Mouse (Mus musculus): ENCODE results near the gene Hsph1.

The Hsph1 gene

DNA sequence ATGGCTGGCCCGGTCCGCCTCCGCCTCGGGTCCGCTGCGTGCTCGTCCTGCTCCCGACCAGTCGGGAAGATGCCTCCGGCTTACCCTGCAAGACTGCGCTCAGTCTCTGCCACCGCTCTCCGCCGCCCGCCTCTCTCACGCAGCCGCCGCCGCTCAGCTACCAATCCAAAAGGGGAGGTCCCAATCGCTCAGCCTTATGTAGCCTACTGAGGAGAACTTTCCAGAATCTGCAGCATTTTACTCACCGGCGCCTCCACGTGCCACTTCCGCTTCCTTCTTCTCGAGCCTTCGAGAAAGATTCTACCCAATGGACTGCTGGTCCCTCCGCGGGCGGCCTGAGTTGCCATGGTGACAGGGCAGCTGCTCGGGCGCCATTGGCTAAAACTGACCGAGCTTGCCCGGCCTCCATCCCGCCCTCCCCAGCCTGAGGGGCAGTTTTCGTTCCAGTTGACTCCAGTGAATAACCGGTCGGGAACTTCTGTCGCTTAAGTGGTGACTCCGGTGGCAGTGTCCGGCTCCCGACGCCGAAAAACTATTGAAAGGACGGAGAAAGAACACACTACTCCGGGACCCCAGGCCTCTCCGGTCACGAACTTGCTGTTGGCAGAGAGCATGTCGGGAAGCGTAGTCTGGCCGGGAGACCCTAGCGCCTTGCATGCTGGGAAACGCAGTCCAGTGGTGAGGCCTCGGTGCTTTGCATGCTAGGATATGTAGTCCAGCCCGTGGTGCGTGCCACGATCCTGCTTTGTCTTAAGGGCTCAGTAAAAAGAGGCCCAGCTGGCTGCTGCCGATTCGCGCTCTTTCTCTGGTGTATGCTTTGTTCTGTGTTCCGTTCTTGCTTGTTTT, at the start of gene Hsph1:
Gene Hsph1, minus strand, starts transcription at position 302 of the 846 bp plus-strand sequence.
- in situ Hi-C loops (cut with MboI, MseI): no loop called here

- in situ Hi-C loops (cut with MboI, MseI): no loop called here
Observed at GRCm38 (mm10) chr5:149680946-149681345, 44.8 kb upstream of the Hsph1 start.

- in situ Hi-C loops (cut with MboI, MseI): loop anchor here (5.0 kb wide), 1 partner anchor 93 kb away; no protein-coding TSS in a partner anchor
Observed at GRCm38 (mm10) chr5:149679886-149680285, 43.7 kb upstream of the Hsph1 start.

DNA sequence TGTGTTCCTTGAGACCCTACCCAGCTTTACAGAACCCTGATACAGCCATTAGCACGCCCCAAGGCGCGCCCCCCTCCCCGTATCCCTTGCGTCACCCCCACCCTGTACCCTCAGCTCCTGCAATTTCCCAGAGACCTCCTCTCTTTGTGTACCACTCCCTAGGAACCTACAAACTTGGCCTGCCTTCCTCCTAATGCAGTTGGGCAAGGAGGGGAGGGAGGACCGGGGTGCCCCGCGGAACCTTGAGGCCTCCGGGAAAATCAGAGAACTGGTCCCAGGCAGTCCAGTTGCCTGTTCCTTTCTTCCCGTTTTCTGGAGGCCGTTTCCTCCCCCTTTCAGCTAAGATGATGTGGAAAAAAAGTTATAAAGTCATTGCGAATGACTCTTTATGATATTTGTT, 43.2 kb upstream of the Hsph1 start:
- in situ Hi-C loops (cut with MboI, MseI): loop anchor here (5.0 kb wide), 1 partner anchor 92 kb away; no protein-coding TSS in a partner anchor

- in situ Hi-C loops (cut with MboI, MseI): loop anchor here (5.0 kb wide), 1 partner anchor 92 kb away; no protein-coding TSS in a partner anchor
Observed at GRCm38 (mm10) chr5:149678990-149679348, 42.8 kb upstream of the Hsph1 start.

DNA sequence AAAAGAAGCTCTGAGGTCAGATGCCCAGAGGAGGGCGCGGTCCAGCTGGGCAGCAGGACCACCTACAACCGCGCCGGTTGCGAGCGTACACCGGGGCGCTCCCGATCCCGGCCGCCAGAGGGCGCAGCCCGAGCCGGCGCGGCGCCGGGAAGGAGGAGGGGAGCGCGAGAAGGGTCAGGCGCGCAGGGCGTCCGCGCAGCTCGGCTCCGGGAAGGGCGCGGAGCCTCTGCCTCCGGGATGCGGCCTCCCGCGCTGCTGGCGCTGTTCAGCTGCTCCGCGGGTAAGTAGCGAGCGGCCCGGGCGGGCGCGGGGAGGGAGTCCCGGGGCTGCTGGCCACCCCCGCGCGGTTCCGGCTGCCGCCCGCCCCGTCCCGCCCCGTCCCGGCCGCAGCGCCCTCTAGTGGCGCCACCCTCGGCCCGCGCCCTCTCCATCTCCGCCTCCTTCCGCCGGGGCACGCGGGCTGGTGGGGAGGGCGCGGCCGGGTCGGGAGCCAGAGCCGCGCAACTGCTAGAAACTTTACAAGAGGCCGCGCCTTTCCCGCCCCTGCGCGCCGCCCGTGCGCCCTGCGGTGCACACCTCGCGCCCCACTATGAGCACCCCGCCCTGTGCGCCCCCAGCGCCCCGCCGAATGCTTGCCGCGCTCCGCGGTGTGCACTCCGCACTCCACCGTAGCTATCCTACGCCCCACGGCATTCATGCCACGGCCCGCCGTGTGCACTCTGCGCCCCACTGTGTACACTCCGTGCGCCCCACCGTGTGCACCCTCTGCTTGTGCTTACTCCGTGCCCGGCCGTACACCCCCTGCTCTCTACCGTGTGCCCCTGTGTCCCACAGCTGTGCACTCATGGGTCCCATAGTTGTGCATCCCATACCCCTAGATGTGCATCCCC, 42.2 kb upstream of the Hsph1 start, which contains the start of gene B3glct:
Gene B3glct, plus strand, starts transcription at position 131 of the 890 bp plus-strand sequence.
- in situ Hi-C loops (cut with MboI, MseI): loop anchor here (5.0 kb wide), 1 partner anchor 91 kb away; no protein-coding TSS in a partner anchor

DNA sequence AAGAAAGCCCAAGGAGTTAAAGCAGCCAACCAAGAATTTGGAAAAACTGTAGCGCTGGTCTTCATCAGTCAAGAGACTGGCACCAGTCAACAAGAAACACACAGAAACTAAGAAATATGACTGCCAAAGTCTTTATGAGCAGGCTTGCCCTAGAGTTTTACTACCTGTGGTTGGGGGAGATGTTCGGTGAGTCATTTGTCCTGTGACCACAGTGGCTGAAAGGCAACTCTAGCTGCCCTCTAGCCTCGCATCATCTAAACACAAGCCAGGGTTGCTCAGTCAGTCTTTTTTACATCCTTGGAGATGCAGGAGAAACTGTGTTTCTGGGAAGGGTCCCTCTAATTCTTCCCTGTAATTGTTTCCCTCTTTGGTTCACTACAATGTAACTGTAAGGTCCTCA, 41.0 kb upstream of the Hsph1 start:
- in situ Hi-C loops (cut with MboI, MseI): loop anchor here (5.0 kb wide), 1 partner anchor 90 kb away; no protein-coding TSS in a partner anchor

GRCm38 (mm10) chr5:149663417-149663816, 27.2 kb upstream of the Hsph1 start:
- in situ Hi-C loops (cut with MboI, MseI): loop anchor here (25.0 kb wide), 1 partner anchor 1624 kb away; no protein-coding TSS in a partner anchor

DNA sequence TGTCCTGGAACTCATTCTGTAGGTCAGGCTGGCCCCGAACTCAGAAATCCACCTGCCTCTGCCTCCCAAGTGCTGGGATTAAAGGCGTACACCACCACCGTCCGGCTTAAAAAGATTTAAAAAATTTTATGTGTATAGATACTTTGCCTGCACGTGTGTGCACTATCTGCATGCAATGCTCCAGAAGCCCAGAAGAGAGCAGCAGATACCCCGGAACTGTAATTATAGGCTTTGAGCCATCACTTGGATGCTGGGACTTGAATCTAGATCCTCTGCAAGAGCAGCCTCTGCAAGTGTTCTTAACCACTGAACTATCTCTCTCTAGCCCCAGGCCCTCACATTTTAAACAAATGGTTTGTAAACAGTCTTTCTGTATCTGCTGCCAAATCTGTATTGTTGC, 26.8 kb upstream of the Hsph1 start:
- in situ Hi-C loops (cut with MboI, MseI): loop anchor here (25.0 kb wide), 1 partner anchor 1624 kb away; no protein-coding TSS in a partner anchor

DNA sequence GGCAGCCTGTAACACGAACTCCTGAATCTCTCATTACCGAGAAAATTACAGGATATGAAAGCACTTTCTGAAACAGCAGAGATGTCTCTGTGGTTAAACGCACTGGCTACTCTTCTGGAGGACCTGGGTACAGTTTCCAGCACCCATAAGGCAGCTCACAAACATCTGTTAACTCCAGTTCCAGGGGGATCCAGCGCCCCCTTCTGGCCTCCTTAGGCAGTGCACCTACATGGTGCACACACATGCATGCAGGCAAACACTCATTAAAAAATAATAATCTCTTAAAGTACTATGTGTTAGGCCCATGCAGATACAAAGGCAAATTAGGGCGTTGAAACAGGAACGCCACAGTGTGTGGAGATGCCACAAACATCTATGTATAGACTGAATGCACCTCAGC, 25.3 kb upstream of the Hsph1 start:
- in situ Hi-C loops (cut with MboI, MseI): loop anchor here (25.0 kb wide), 1 partner anchor 1626 kb away; no protein-coding TSS in a partner anchor

DNA sequence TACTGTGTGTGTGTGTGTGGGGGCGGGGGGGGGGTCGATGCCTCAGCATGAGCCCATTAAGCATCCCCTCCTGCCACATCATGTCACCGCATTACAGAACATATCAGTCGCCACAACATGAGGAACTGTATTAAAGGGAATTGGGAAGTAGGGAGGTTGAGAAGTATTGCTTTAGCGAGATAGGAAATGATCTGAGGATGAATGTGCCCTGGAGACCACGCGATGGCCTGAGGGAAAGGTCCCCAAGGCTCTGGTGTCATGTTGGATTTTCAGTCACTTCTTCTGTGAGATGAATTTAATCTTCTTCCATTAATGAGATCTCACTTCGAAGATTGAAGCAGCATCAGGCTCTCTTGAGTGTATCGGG, 23.2 kb upstream of the Hsph1 start:
- in situ Hi-C loops (cut with MboI, MseI): loop anchor here (25.0 kb wide), 1 partner anchor 1628 kb away; no protein-coding TSS in a partner anchor

- in situ Hi-C loops (cut with MboI, MseI): loop anchor here (25.0 kb wide), 1 partner anchor 1628 kb away; no protein-coding TSS in a partner anchor
Observed at GRCm38 (mm10) chr5:149658741-149659413, 22.7 kb upstream of the Hsph1 start.

DNA sequence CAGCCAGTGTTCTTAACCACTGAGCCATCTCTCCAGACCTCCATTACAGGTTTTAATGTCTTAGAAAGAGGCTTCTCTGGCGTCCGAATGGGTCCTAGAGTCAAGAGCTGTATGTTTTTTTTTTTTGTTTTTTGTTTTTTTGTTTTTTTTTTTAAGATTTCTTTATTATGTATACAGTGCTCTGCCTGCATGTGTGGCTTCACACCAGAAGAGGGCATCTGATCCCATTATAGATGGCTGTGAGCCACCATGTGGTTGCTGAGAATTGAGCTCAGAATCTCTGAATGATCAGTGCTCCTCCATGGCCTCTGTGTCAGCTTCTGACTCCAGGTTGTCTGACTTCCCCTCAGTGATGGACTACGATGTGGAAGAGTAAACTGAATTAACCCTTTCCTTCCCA, 21.8 kb upstream of the Hsph1 start:
- in situ Hi-C loops (cut with MboI, MseI): loop anchor here (25.0 kb wide), 1 partner anchor 1629 kb away; no protein-coding TSS in a partner anchor

- in situ Hi-C loops (cut with MboI, MseI): loop anchor here (25.0 kb wide), 1 partner anchor 1632 kb away; no protein-coding TSS in a partner anchor
Observed at GRCm38 (mm10) chr5:149655636-149656035, 19.5 kb upstream of the Hsph1 start.

GRCm38 (mm10) chr5:149650179-149650553, 14.0 kb upstream of the Hsph1 start:
- in situ Hi-C loops (cut with MboI, MseI): loop anchor here (25.0 kb wide), 1 partner anchor 1637 kb away; no protein-coding TSS in a partner anchor

- in situ Hi-C loops (cut with MboI, MseI): loop anchor here (25.0 kb wide), 1 partner anchor 1638 kb away; no protein-coding TSS in a partner anchor
Observed at GRCm38 (mm10) chr5:149649499-149650178, 13.5 kb upstream of the Hsph1 start.

DNA sequence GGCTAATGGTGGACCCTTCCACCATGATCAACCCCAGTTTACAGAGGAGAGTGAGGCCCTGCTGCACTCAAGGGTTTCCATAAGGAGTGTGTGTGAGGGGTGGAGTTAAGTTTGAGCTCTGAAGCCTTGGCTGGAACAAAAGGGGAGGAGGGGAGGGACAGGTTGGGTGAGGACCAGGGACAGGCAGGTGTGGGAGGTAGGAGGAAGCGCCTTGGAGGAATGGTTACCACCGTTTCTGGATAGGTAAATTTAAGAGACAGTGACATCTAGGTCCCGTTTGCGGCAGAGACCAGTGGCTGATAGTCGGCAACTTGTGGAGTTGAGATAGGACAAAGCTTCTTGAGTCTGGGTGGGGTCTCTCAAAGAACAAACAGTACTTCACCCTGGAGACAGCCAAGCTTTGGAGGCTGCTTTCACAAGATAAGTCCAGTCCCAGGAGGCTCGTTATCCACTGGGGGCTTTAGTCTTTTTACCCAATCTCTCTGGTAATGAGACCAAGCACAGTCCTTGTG, 12.8 kb upstream of the Hsph1 start:
- in situ Hi-C loops (cut with MboI, MseI): no loop called here

DNA sequence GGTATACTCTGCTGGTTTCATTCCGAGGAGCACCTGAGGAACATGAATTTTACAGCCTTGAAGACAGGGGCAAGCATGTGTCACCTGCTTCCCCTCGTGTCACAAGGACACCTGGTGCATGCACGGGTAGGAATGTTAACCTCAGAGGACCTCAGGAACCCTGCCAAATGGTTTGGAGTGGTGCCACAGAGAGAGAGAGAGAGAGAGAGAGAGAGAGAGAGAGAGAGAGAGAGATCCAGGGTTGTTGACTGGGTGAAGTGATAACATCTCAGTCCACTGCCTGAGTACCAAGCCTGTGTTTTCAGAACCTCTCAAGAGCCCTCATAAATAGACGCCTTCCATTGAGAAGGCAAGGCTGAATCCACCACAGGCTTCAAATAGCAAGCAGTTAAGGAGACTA, 12.0 kb upstream of the Hsph1 start:
- in situ Hi-C loops (cut with MboI, MseI): no loop called here

DNA sequence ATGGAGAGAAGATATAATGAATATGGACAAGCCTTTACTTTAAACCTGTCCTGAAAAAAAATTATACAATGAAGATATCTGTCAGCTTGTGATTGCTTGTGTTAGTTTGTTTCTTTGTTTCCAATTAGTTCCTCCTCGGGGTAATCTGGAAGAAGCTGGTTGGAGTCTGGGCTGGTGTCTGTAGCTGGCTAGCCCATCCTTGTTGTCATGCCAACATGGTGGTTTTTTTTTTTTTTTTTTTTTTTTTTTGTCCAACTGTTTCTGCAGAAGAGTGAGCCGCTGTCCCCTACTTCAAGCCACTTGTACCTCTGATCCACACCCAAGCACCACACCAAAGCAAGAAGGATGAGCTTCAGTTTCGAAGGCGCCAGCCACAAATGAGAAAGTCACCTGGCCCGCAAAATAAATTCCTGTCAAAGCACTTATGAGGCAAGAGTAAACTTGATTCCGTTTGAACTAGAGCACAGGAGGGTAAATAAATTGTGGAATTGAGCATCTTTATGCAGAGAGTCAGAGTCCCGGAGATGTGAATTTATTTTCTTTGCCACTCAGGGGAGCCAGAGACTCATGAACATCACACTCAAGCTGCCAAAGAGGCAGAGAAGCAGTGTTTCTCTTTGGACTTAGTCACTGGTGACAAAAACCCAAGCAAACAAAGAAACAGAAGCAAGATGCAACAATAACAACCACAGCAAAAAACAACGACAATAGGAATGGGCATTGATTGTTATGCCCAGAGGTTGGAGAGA, 11.4 kb upstream of the Hsph1 start:
- in situ Hi-C loops (cut with MboI, MseI): no loop called here
